18 mouse cellular contexts compared by ENCODE assay signal in genomic region chr6:53816661-53817060, GRCm38 (mm10). TPM values are rescaled to one million over a fixed set of nuclear protein-coding genes. Genes with fewer than 3 reads are reported as not detected.
DNase-seq lines count a peak whose midpoint lies in the region; ATAC-seq and TF ChIP-seq lines count a peak whose summit lies in the region.
"Had no signal": no experiment of that assay in that cellular context is flagged by ENCODE, and none has a peak within 500 bp of the region (broad histone marks: within the 10 kb centered on the region; RNA-seq: fewer than 3 reads in every experiment).

No protein-coding gene starts in this region.

- H3K9me3 ChIP-seq in kidney, postnatal 0 days (replicated peaks; ENCODE audit: low read length): no peaks in the 10 kb centered on the region
- no peaks in the 10 kb centered on the region for H3K9me3 ChIP-seq in stomach, embryonic 14.5 days (ENCODE audit: control insufficient read depth, low read depth, low read length)
- H3K9me3 ChIP-seq in stomach, postnatal 0 days (ENCODE audit: control insufficient read depth, low read length): no peaks in the 10 kb centered on the region
- no peaks in the 10 kb centered on the region for H3K9me3 ChIP-seq in limb, embryonic 10.5 days (replicated peaks)
- H3K9me3 ChIP-seq: midbrain, embryonic 15.5 days had no signal

- ATAC-seq in kidney, postnatal 0 days (replicated peaks; ENCODE audit: low FRiP score, low read depth): no peak
- no peak for ATAC-seq in stomach, embryonic 14.5 days (ENCODE audit: insufficient number of reproducible peaks, insufficient read depth, low FRiP score, low read depth)
- ATAC-seq in stomach, postnatal 0 days (ENCODE audit: low FRiP score, low TSS enrichment): no peak
- ATAC-seq: CD4-positive, CD25-positive, alpha-beta regulatory T cell, adult 4 months; midbrain, embryonic 15.5 days had no signal

- 52% methylated on average over 8 of the region's 8 CpGs for WGBS in kidney, postnatal 0 days
- 74% methylated on average over 8 of the region's 8 CpGs for WGBS in stomach, embryonic 14.5 days
- WGBS in stomach, postnatal 0 days: 80% methylated on average over 8 of the region's 8 CpGs
- WGBS in limb, embryonic 10.5 days: 85% methylated on average over 8 of the region's 8 CpGs

- H3K27ac ChIP-seq in kidney, postnatal 0 days: 0 out of 2 replicates have a peak overlapping the region, but pooled peaks have one; percentile 19
- H3K27ac ChIP-seq in stomach, embryonic 14.5 days (ENCODE audit: low read length): no peak overlapping the region
- no peak overlapping the region for H3K27ac ChIP-seq in stomach, postnatal 0 days (replicated peaks)
- H3K27ac ChIP-seq in limb, embryonic 10.5 days: no peak overlapping the region
- H3K27ac ChIP-seq: liver, embryonic 14.5 days; macrophage; midbrain, embryonic 15.5 days had no signal

- no peak for TF ChIP-seq CTCF in kidney, postnatal 0 days (IDR thresholded peaks at IDR 0.05; ENCODE audit: low read depth)
- no peak for TF ChIP-seq CTCF in stomach, postnatal 0 days (IDR thresholded peaks at IDR 0.05; ENCODE audit: low read depth)

- 0 out of 2 replicates have a peak, but pooled peaks cover 5% of the 10 kb centered on the region for H3K36me3 ChIP-seq in kidney, postnatal 0 days (ENCODE audit: insufficient read depth, low read length)
- no peaks in the 10 kb centered on the region for H3K36me3 ChIP-seq in stomach, embryonic 14.5 days (ENCODE audit: control insufficient read depth, insufficient read depth, low read length)
- no peaks in the 10 kb centered on the region for H3K36me3 ChIP-seq in stomach, postnatal 0 days (ENCODE audit: control insufficient read depth, insufficient read depth, low read length)
- H3K36me3 ChIP-seq in limb, embryonic 10.5 days: peaks cover 50% of the 10 kb centered on the region
- H3K36me3 ChIP-seq: midbrain, embryonic 15.5 days had no signal

- no peak overlapping the region for H3K9ac ChIP-seq in kidney, postnatal 0 days (ENCODE audit: low read depth, low read length)
- H3K9ac ChIP-seq in stomach, embryonic 14.5 days (replicated peaks; ENCODE audit: low read depth, low read length): no peak overlapping the region
- H3K9ac ChIP-seq in stomach, postnatal 0 days (ENCODE audit: low read length): no peak overlapping the region
- H3K9ac ChIP-seq: liver, embryonic 14.5 days; midbrain, embryonic 15.5 days had no signal

- TF ChIP-seq EP300 in stomach, postnatal 0 days (optimal IDR thresholded peaks at IDR 0.05): no peak

- peaks cover 20% of the 10 kb centered on the region; the same call in 1 of the 2 replicates for H3K4me1 ChIP-seq in kidney, postnatal 0 days (replicated peaks; ENCODE audit: insufficient read depth, low read length)
- H3K4me1 ChIP-seq in stomach, embryonic 14.5 days (ENCODE audit: control insufficient read depth, insufficient read depth, low read length): peaks cover 12% of the 10 kb centered on the region; the same call in 1 of the 2 replicates
- peaks cover 17% of the 10 kb centered on the region for H3K4me1 ChIP-seq in stomach, postnatal 0 days (replicated peaks; ENCODE audit: control insufficient read depth, insufficient read depth)
- peaks cover 51% of the 10 kb centered on the region for H3K4me1 ChIP-seq in limb, embryonic 10.5 days

- peaks cover 5% of the 10 kb centered on the region; the same call in 1 of the 2 replicates for H3K27me3 ChIP-seq in kidney, postnatal 0 days (ENCODE audit: insufficient read depth, low read length)
- H3K27me3 ChIP-seq in stomach, embryonic 14.5 days (ENCODE audit: control insufficient read depth, insufficient read depth, low read length): no peaks in the 10 kb centered on the region
- no peaks in the 10 kb centered on the region; the same call in 1 of the 2 replicates for H3K27me3 ChIP-seq in stomach, postnatal 0 days (ENCODE audit: control insufficient read depth, insufficient read depth, low read length)
- H3K27me3 ChIP-seq in limb, embryonic 10.5 days (ENCODE audit: low read depth, poor library complexity, severe bottlenecking): peaks cover 18% of the 10 kb centered on the region

- H3K4me2 ChIP-seq in kidney, postnatal 0 days (ENCODE audit: low read length): peak overlapping the region; percentile 67
- peak overlapping the region; percentile 47 for H3K4me2 ChIP-seq in stomach, embryonic 14.5 days (replicated peaks; ENCODE audit: low read depth, low read length)
- H3K4me2 ChIP-seq in stomach, postnatal 0 days (replicated peaks; ENCODE audit: low read depth): no peak overlapping the region
- H3K4me2 ChIP-seq: heart, embryonic 11.5 days had no signal

- peak overlapping the region; percentile 67 for H3K4me3 ChIP-seq in kidney, postnatal 0 days (replicated peaks; ENCODE audit: low read depth, low read length)
- no peak overlapping the region for H3K4me3 ChIP-seq in stomach, embryonic 14.5 days (ENCODE audit: low read depth, low read length)
- H3K4me3 ChIP-seq in stomach, postnatal 0 days (ENCODE audit: low read depth, low read length): no peak overlapping the region
- H3K4me3 ChIP-seq in limb, embryonic 10.5 days: peak overlapping the region; percentile 76

- DNase-seq in kidney, postnatal 0 days (ENCODE audit: low spot score): no peak
- DNase-seq in kidney, adult 8-10 months: no peak
- no peak for DNase-seq in stomach, postnatal 0 days (ENCODE audit: low spot score)
- no peak for DNase-seq in limb, embryonic 10.5 days (ENCODE audit: low spot score)
- no peak for DNase-seq in T-cell, adult 2 months (ENCODE audit: low spot score)
- no peak for DNase-seq in gastrocnemius, postnatal 25 days
- DNase-seq: adrenal gland, postnatal 14 days; cerebellum, adult 2 months; gastrocnemius, postnatal 10 days; kidney, adult 18-20 months; thymus, postnatal 36 days had no signal

RNA-seq across cellular contexts. Expression of gene Tril, which starts 4.0 kb away (rescaled TPM):
- polyA plus RNA-seq in kidney, postnatal 0 days (2015; fragmentation: Nextera tagmentation; extraction: Ambion mirVana): 76.7 and 77.7 TPM in 2 replicates
- polyA plus RNA-seq in stomach, embryonic 14.5 days (2014; fragmentation: Nextera tagmentation; extraction: Ambion mirVana): 24.0 TPM in 2 replicates
- polyA plus RNA-seq in stomach, postnatal 0 days (2015; fragmentation: Nextera tagmentation; extraction: Ambion mirVana): 6.8 and 7.4 TPM in 2 replicates
- polyA plus RNA-seq in limb, embryonic 10.5 days (2016; fragmentation: Nextera tagmentation; extraction: Ambion mirVana): 86.9 and 97.3 TPM in 2 replicates
- total RNA-seq in gastrocnemius, postnatal 25 days (2021): 1 to 10 TPM; 3.6 to 3.8 TPM
- total RNA-seq: MEL had no signal
- polyA plus RNA-seq: CD4-positive, CD25-positive, alpha-beta regulatory T cell, adult 4 months; macrophage had no signal

Comparison
In these comparisons a context has a peak if more than half of its experiments do, and no peak if none do; other contexts are left out.
1. H3K4me3 ChIP-seq: peak in kidney, postnatal 0 days (single experiment) and limb, embryonic 10.5 days (single experiment); none in stomach, embryonic 14.5 days (single experiment) and stomach, postnatal 0 days (single experiment).